Mouse (Mus musculus) CD4-positive, CD25-positive, alpha-beta regulatory T cell (primary cell): ENCODE results near the gene Mrpl53. TPM values are rescaled to one million over a fixed set of nuclear protein-coding genes. Genes with fewer than 3 reads are reported as not detected.

Source experiments
- polyA plus RNA-seq: library from polyadenylated mRNA; unstranded; fragments of 100-300 nt; shearing (Covaris generic); gene quantifications from one replicate; pipeline ENCODE4 v1.2.1, GENCODE M21; 2017

Mrpl53 gene
- polyA plus RNA-seq, result 56.1 TPM

GRCm38 (mm10) chr6:83108762-83109668 lies at the start of gene Mrpl53:
Mrpl53 (plus strand) TSS chr6:83109040.

GRCm38 (mm10) chr6:83070247-83070310 lies 38.8 kb upstream of the Mrpl53 start, which contains the start of gene Tlx2:
Tlx2 (minus strand) TSS chr6:83070293.

GRCm38 (mm10) chr6:83077630-83078323 lies 31.1 kb upstream of the Mrpl53 start, which contains the start of gene Pcgf1:
Pcgf1 (plus strand) TSS chr6:83077869.

GRCm38 (mm10) chr6:83086121-83087035 lies 22.5 kb upstream of the Mrpl53 start, which contains the start of gene Lbx2:
Lbx2 (plus strand) TSS chr6:83086367.

GRCm38 (mm10) chr6:83101316-83101687 lies 7.5 kb upstream of the Mrpl53 start, which contains the start of the genes Ccdc142 and Gm42688:
Ccdc142 (plus strand) TSS chr6:83101601.
Gm42688 (plus strand) TSS chr6:83101617.

GRCm38 (mm10) chr6:83115011-83115671 lies 6.3 kb downstream of the Mrpl53 start, which contains the start of gene Mogs:
Mogs (plus strand) TSS chr6:83115496.

GRCm38 (mm10) chr6:83120930-83121862 lies 12.4 kb downstream of the Mrpl53 start, which contains the start of gene Wbp1:
Wbp1 (minus strand) TSS chr6:83121559.

GRCm38 (mm10) chr6:83125331-83125730 lies 16.5 kb downstream of the Mrpl53 start, which contains the start of gene Ino80b:
Ino80b (minus strand) TSS chr6:83125431.

GRCm38 (mm10) chr6:83134951-83135513 lies 26.2 kb downstream of the Mrpl53 start, which contains the start of gene Rtkn:
Rtkn (plus strand) TSS chr6:83135463.

GRCm38 (mm10) chr6:83156259-83156684 lies 47.4 kb downstream of the Mrpl53 start, which contains the start of the genes Wdr54 and 1700003E16Rik:
Wdr54 (minus strand) TSS chr6:83156397.
1700003E16Rik (plus strand) TSS chr6:83156404.

Other genes starting within 250 kb of the Mrpl53 start
- gene Sema4f, start 169.3 kb upstream of the Mrpl53 start, polyA plus RNA-seq, result 5.8 TPM
- gene M1ap, start 162.1 kb upstream of the Mrpl53 start, polyA plus RNA-seq, result 0.60 TPM
- 46.0 TPM for gene Dok1, start 75.6 kb upstream of the Mrpl53 start, polyA plus RNA-seq
- 0.32 TPM for gene Loxl3, start 74.9 kb upstream of the Mrpl53 start, polyA plus RNA-seq
- 474 TPM for gene Aup1, start 54.5 kb upstream of the Mrpl53 start, polyA plus RNA-seq
- 68.6 TPM for gene Htra2, start 53.8 kb upstream of the Mrpl53 start, polyA plus RNA-seq
- 2.6 TPM for gene Dqx1, start 51.2 kb upstream of the Mrpl53 start, polyA plus RNA-seq
- gene Tlx2, start 38.7 kb upstream of the Mrpl53 start, polyA plus RNA-seq, result 0.12 TPM
- 39.7 TPM for gene Pcgf1, start 31.2 kb upstream of the Mrpl53 start, polyA plus RNA-seq
- gene Lbx2, start 22.7 kb upstream of the Mrpl53 start, polyA plus RNA-seq, result 0.22 TPM
- gene Ccdc142, start 7.4 kb upstream of the Mrpl53 start, polyA plus RNA-seq, result 9.6 TPM
- 14.8 TPM for gene Gm42688, start 7.4 kb upstream of the Mrpl53 start, polyA plus RNA-seq
- gene Mogs, start 6.5 kb downstream of the Mrpl53 start, polyA plus RNA-seq, result 129 TPM
- 66.9 TPM for gene Wbp1, start 12.5 kb downstream of the Mrpl53 start, polyA plus RNA-seq
- 50.5 TPM for gene Ino80b, start 16.4 kb downstream of the Mrpl53 start, polyA plus RNA-seq
- 0.84 TPM for gene Rtkn, start 26.4 kb downstream of the Mrpl53 start, polyA plus RNA-seq
- 0.57 TPM for gene Wdr54, start 47.4 kb downstream of the Mrpl53 start, polyA plus RNA-seq
- not detected for gene 1700003E16Rik, start 47.4 kb downstream of the Mrpl53 start, polyA plus RNA-seq
- gene Dctn1, start 56.9 kb downstream of the Mrpl53 start, polyA plus RNA-seq, result 83.8 TPM
- gene Slc4a5, start 110.8 kb downstream of the Mrpl53 start, polyA plus RNA-seq, result 0.39 TPM
- 72.1 TPM for gene Mthfd2, start 216.9 kb downstream of the Mrpl53 start, polyA plus RNA-seq
- gene Mob1a, start 217.0 kb downstream of the Mrpl53 start, polyA plus RNA-seq, result 160 TPM
- 102 TPM for gene Bola3, start 240.1 kb downstream of the Mrpl53 start, polyA plus RNA-seq